Mouse (Mus musculus) midbrain, postnatal 0 days (tissue): ENCODE data around the gene Tspoap1. TPM values are rescaled to one million over a fixed set of nuclear protein-coding genes. Genes with fewer than 3 reads are reported as not detected.

ENCODE experiments used
- ATAC-seq: fragments of 200-750 bp; cut with Nextera tagmentation; 2 replicates; pipeline ENCODE4 v1.8.0; 2017; ENCODE audit warnings: moderate number of reproducible peaks, mild to moderate bottlenecking, moderate TSS enrichment, moderate library complexity; ENCODE audit not compliant: low FRiP score
- DNase-seq: peaks from one replicate; pipeline ENCODE4 v3.0.0-alpha.2; 2015; ENCODE audit warnings: low spot score
- H3K27ac ChIP-seq: fragments of 300-500 bp; sonication (generic); 2 replicates; pipeline ENCODE4 v1.5.1; 2014; ENCODE audit warnings: low read depth, mild to moderate bottlenecking, low read length, mixed read lengths
- H3K27me3 ChIP-seq: fragments of 300-500 bp; sonication (generic); 2 replicates; pipeline ENCODE4 v1.6.1; 2014; ENCODE audit warnings: low read length, control low read depth, mixed read lengths; ENCODE audit not compliant: insufficient read depth
- H3K36me3 ChIP-seq: fragments of 300-500 bp; sonication (generic); 2 replicates; pipeline ENCODE4 v1.6.1; 2014; ENCODE audit warnings: low read length, control low read depth, mixed read lengths; ENCODE audit not compliant: insufficient read depth
- H3K4me1 ChIP-seq: fragments of 300-500 bp; sonication (generic); 2 replicates; pipeline ENCODE4 v1.6.1; 2014; ENCODE audit warnings: mild to moderate bottlenecking, control low read depth, antibody characterized with exemption, low read length, mixed read lengths; ENCODE audit not compliant: insufficient read depth
- H3K4me2 ChIP-seq: fragments of 300-500 bp; sonication (generic); 2 replicates; pipeline ENCODE4 v1.6.1; 2014; ENCODE audit warnings: low read depth, mild to moderate bottlenecking, low read length, mixed read lengths; ENCODE audit not compliant: poor library complexity, severe bottlenecking
- H3K4me3 ChIP-seq: fragments of 300-500 bp; sonication (generic); 2 replicates; pipeline ENCODE4 v1.5.1; 2014; ENCODE audit warnings: low read depth, mild to moderate bottlenecking, low read length, moderate library complexity
- H3K9ac ChIP-seq: fragments of 300-500 bp; sonication (generic); replicated peaks from 2 replicates; pipeline ENCODE4 v1.6.1; 2014; ENCODE audit warnings: mild to moderate bottlenecking, low read length, moderate library complexity, mixed read lengths; ENCODE audit not compliant: poor library complexity, severe bottlenecking
- H3K9me3 ChIP-seq: fragments of 300-500 bp; sonication (generic); 2 replicates; pipeline ENCODE4 v1.6.1; 2016; ENCODE audit warnings: low read length, control low read depth
- CTCF ChIP-seq: IDR thresholded peaks from 2 replicates; pipeline ENCODE4 v1.5.1; 2016; ENCODE audit warnings: antibody characterized with exemption, mild to moderate bottlenecking
- WGBS: fragments of 180-500 bp; shearing (Covaris S2); extraction: QIAGEN DNeasy Blood & Tissue Kit; methylation state at CpG from one replicate; pipeline ENCODE4 v1.1.7; 2014; 5-methylcytosine and 5-hydroxymethylcytosine counted together
- polyA plus RNA-seq: library from polyadenylated mRNA; unstranded; fragments of >200 nt; fragmentation: Nextera tagmentation; extraction: Ambion mirVana; gene quantifications from 2 replicates; pipeline ENCODE4 v1.2.1, GENCODE M21; 2015
- total RNA-seq: library from RNA; depleted of rRNA; stranded (reverse); fragments of >200 nt; gene quantifications from 2 replicates; pipeline ENCODE4 v1.2.3, GENCODE M21; 2014

Tspoap1 gene
- total and polyA plus RNA-seq, 2 experiments from 2014 or later, result 57.8 to 206 TPM

- no peak for TF ChIP-seq CTCF
- no peaks in the 10 kb centered on the region for H3K9me3 ChIP-seq
- no peak overlapping the region for H3K9ac ChIP-seq
- H3K36me3 ChIP-seq, result peaks cover 18% of the 10 kb centered on the region
- H3K4me2 ChIP-seq, result no peak overlapping the region
- 88% methylated on average over 5 of the region's 5 CpGs for WGBS
- no peak overlapping the region for H3K4me3 ChIP-seq
- no peak for DNase-seq
- H3K27me3 ChIP-seq, result no peaks in the 10 kb centered on the region
- H3K4me1 ChIP-seq, result no peaks in the 10 kb centered on the region
- ATAC-seq, result no peak
- H3K27ac ChIP-seq, result no peak overlapping the region
Measured at GRCm38 (mm10) chr11:87747312-87747711, 13.0 kb upstream of the Tspoap1 start.

- DNase-seq (no peak), ATAC-seq (no peak)
- WGBS, result 91% methylated on average over 7 of the region's 7 CpGs
- H3K9ac ChIP-seq, result no peak overlapping the region
- no peaks in the 10 kb centered on the region for H3K27me3 ChIP-seq
- H3K4me1 ChIP-seq, result no peaks in the 10 kb centered on the region
- TF ChIP-seq CTCF, result no peak
- H3K9me3 ChIP-seq, result no peaks in the 10 kb centered on the region
- no peak overlapping the region for H3K4me3 ChIP-seq
- no peak overlapping the region for H3K4me2 ChIP-seq
- H3K27ac ChIP-seq, result no peak overlapping the region
- peaks cover 14% of the 10 kb centered on the region for H3K36me3 ChIP-seq
Measured at GRCm38 (mm10) chr11:87747716-87748115, 12.6 kb upstream of the Tspoap1 start.

- no peak overlapping the region for H3K4me3 ChIP-seq
- 46% methylated on average over 19 of the region's 19 CpGs for WGBS
- DNase-seq (no peak), ATAC-seq (no peak)
- TF ChIP-seq CTCF, result no peak
- no peaks in the 10 kb centered on the region for H3K9me3 ChIP-seq
- no peaks in the 10 kb centered on the region for H3K4me1 ChIP-seq
- H3K9ac ChIP-seq, result no peak overlapping the region
- peaks cover 10% of the 10 kb centered on the region for H3K36me3 ChIP-seq
- H3K27me3 ChIP-seq, result no peaks in the 10 kb centered on the region
- no peak overlapping the region for H3K27ac ChIP-seq
- no peak overlapping the region for H3K4me2 ChIP-seq
Measured at GRCm38 (mm10) chr11:87748132-87749119, 11.9 kb upstream of the Tspoap1 start.

GRCm38 (mm10) chr11:87749192-87750042 lies 10.9 kb upstream of the Tspoap1 start:
- Histone ChIP-seq H3K36me3 (peaks cover 5% of the 10 kb centered on the region), H3K9ac (no peak overlapping the region), H3K27ac (no peak overlapping the region), H3K27me3 (no peaks in the 10 kb centered on the region), H3K4me3 (no peak overlapping the region), H3K4me1 (no peaks in the 10 kb centered on the region), H3K9me3 (no peaks in the 10 kb centered on the region), H3K4me2 (no peak overlapping the region)
- WGBS, result 53% methylated on average over 18 of the region's 18 CpGs
- DNase-seq, result no peak
- TF ChIP-seq CTCF, result no peak
- ATAC-seq, result no peak

- no peak overlapping the region for H3K4me2 ChIP-seq
- no peak overlapping the region for H3K27ac ChIP-seq
- WGBS, result 84% methylated on average over 11 of the region's 11 CpGs
- no peak for ATAC-seq
- H3K9me3 ChIP-seq, result no peaks in the 10 kb centered on the region
- no peak overlapping the region for H3K9ac ChIP-seq
- no peaks in the 10 kb centered on the region for H3K36me3 ChIP-seq
- no peak for TF ChIP-seq CTCF
- no peaks in the 10 kb centered on the region for H3K4me1 ChIP-seq
- H3K4me3 ChIP-seq, result no peak overlapping the region
- no peak for DNase-seq
- no peaks in the 10 kb centered on the region for H3K27me3 ChIP-seq
Measured at GRCm38 (mm10) chr11:87750043-87750421, 10.3 kb upstream of the Tspoap1 start.
